Mouse (Mus musculus) liver, postnatal 0 days (tissue): Measurements from ENCODE around the gene Ifi47. TPM values are rescaled to one million over a fixed set of nuclear protein-coding genes. Genes with fewer than 3 reads are reported as not detected.
A peak's percentile ranks its signal among the peaks of the same experiment; 100 is the strongest.

Source experiments
- ATAC-seq: fragments of 200-750 bp; cut with Nextera tagmentation; 2 replicates; pipeline ENCODE4 v1.8.0; 2017; ENCODE audit warnings: mild to moderate bottlenecking, moderate library complexity
- DNase-seq: peaks from one replicate; pipeline ENCODE4 v3.0.0-alpha.2; 2016
- H3K27ac ChIP-seq: fragments of 300-500 bp; sonication (generic); 2 replicates; pipeline ENCODE4 v1.5.1; 2014; ENCODE audit warnings: antibody characterized with exemption, moderate library complexity, mild to moderate bottlenecking, low read depth
- H3K27me3 ChIP-seq: fragments of 300-500 bp; sonication (generic); 2 replicates; pipeline ENCODE4 v1.6.1; 2014; ENCODE audit warnings: low read length, control low read depth, mixed read lengths; ENCODE audit not compliant: insufficient read depth
- H3K36me3 ChIP-seq: fragments of 300-500 bp; sonication (generic); replicated peaks from 2 replicates; pipeline ENCODE4 v1.6.1; 2014; ENCODE audit warnings: mild to moderate bottlenecking, control low read depth, low read length, moderate library complexity, mixed read lengths; ENCODE audit not compliant: insufficient read depth
- H3K4me1 ChIP-seq: fragments of 300-500 bp; sonication (generic); 2 replicates; pipeline ENCODE4 v1.6.1; 2014; ENCODE audit warnings: antibody characterized with exemption, mild to moderate bottlenecking, control low read depth; ENCODE audit not compliant: insufficient read depth
- H3K4me2 ChIP-seq: fragments of 300-500 bp; sonication (generic); 2 replicates; pipeline ENCODE4 v1.6.1; 2014; ENCODE audit warnings: low read depth, mild to moderate bottlenecking, low read length, moderate library complexity, mixed read lengths
- H3K4me3 ChIP-seq: fragments of 300-500 bp; sonication (generic); 2 replicates; pipeline ENCODE4 v1.5.1; 2014; ENCODE audit warnings: low read depth, low read length
- H3K9ac ChIP-seq: fragments of 300-500 bp; sonication (generic); replicated peaks from 2 replicates; pipeline ENCODE4 v1.6.1; 2014; ENCODE audit warnings: mild to moderate bottlenecking, moderate library complexity
- H3K9me3 ChIP-seq: fragments of 300-500 bp; sonication (generic); 2 replicates; pipeline ENCODE4 v1.6.1; 2016; ENCODE audit warnings: mild to moderate bottlenecking, control low read depth, low read length, mixed read lengths
- CTCF ChIP-seq: sonication (generic); IDR thresholded peaks from 2 replicates; pipeline ENCODE4 v1.5.1; 2016; ENCODE audit warnings: antibody characterized with exemption, low read depth
- EP300 ChIP-seq: IDR thresholded peaks from 2 replicates; pipeline ENCODE4 v1.6.1; 2016; ENCODE audit warnings: antibody characterized with exemption, low read depth, mild to moderate bottlenecking
- WGBS: fragments of 180-500 bp; shearing (Covaris S2); extraction: QIAGEN DNeasy Blood & Tissue Kit; methylation state at CpG from one replicate; pipeline ENCODE4 v1.1.7; 2014; ENCODE audit not compliant: insufficient replicate concordance; 5-methylcytosine and 5-hydroxymethylcytosine counted together
- polyA plus RNA-seq: library from polyadenylated mRNA; unstranded; fragments of >200 nt; fragmentation: Nextera tagmentation; extraction: Ambion mirVana; gene quantifications from 2 replicates; pipeline ENCODE4 v1.2.1, GENCODE M21; 2015

The Ifi47 gene
- polyA plus RNA-seq, 1 experiment from 2014 or later: 29.7 TPM

DNA sequence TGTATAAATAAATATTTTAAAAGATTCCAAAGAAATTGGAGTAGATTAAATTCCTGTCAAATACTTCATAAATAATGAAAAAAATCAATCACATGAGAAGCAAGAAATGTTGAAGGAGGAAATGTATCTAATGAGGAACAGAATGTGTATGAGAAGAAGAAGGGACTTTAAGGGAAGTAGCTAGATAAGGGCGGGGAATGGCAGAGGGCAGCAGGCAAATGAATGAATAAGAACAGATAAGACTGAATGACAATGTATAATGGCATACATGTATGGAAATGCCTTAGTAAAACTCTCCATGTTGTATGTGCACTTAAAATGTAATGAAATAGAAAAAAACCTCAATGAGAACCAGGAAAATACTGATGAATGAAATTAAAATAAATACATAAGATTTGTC is 8.0 kb upstream of the Ifi47 start:
- ATAC-seq (no peak), DNase-seq (no peak)
- whole genome bisulfite sequencing: 56% methylated on average over 1 of the region's 1 CpGs

DNA sequence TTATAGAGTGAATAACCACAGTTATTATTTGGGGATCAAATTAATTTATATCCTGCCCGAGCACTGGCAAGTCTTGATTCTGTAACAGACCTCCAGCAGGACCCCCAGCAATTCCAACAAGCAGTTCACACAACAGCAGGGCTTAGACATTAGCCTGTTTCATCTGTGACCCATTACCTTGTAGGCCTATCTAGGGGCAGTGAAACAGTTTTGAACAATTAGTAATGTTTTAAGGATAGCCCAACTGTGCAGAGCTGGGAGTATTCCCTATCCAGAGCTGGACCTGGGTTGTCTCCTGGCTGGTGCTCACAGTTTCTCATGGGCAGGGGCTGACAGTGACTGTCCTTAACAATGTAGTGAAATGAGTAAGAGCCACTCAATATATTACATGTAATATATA is 625 bp downstream of the Ifi47 start:
- Histone ChIP-seq H3K27me3 (no peaks in the 10 kb centered on the region), H3K4me2 (no peak overlapping the region), H3K36me3 (no peaks in the 10 kb centered on the region), H3K27ac (peak overlapping the region; percentile 70), H3K9me3 (no peaks in the 10 kb centered on the region), H3K4me1 (peaks cover 34% of the 10 kb centered on the region), H3K9ac (no peak overlapping the region), H3K4me3 (no peak overlapping the region)
- no peak for TF ChIP-seq EP300
- no peak for TF ChIP-seq CTCF
- ATAC-seq (no peak), DNase-seq (no peak)
- 60% methylated on average over 1 of the region's 1 CpGs for WGBS

More for the DNA sequence above, 8.0 kb upstream of the Ifi47 start:
- no peaks in the 10 kb centered on the region for H3K9me3 ChIP-seq
- no peaks in the 10 kb centered on the region for H3K36me3 ChIP-seq
- no peak overlapping the region for H3K9ac ChIP-seq
- H3K4me2 ChIP-seq: no peak overlapping the region
- no peak overlapping the region for H3K27ac ChIP-seq
- peaks cover 2% of the 10 kb centered on the region for H3K4me1 ChIP-seq
- TF ChIP-seq CTCF: no peak
- no peak for TF ChIP-seq EP300
- no peak overlapping the region for H3K4me3 ChIP-seq
- H3K27me3 ChIP-seq: no peaks in the 10 kb centered on the region

DNA sequence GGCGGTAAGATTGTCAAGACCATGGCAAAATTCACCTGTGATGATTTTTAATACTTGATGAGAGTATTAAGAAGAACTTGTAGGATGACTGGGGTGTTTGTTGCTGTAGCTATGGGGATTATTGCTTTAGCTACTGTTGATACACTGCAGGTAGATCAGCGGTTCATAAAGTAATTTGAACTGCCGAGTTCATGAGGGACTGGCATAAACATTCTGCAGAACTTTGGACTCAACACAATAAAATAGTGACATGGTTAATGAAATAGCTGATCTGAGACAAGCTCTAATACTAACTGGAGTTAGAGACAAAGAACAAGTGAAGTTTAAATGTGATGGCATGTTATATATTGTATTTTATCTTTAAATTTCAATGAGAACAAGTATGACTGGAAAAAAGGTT is 2.3 kb downstream of the Ifi47 start:
- no peak overlapping the region for H3K9ac ChIP-seq
- no peak overlapping the region for H3K4me3 ChIP-seq
- no peak overlapping the region for H3K27ac ChIP-seq
- peaks cover 49% of the 10 kb centered on the region for H3K4me1 ChIP-seq
- no peak for ATAC-seq
- no peak overlapping the region for H3K4me2 ChIP-seq
- no peaks in the 10 kb centered on the region for H3K9me3 ChIP-seq
- H3K27me3 ChIP-seq: no peaks in the 10 kb centered on the region
- TF ChIP-seq EP300 (no peak), CTCF (no peak)
- DNase-seq: no peak
- H3K36me3 ChIP-seq: no peaks in the 10 kb centered on the region
- WGBS: 82% methylated on average over 3 of the region's 3 CpGs

DNA sequence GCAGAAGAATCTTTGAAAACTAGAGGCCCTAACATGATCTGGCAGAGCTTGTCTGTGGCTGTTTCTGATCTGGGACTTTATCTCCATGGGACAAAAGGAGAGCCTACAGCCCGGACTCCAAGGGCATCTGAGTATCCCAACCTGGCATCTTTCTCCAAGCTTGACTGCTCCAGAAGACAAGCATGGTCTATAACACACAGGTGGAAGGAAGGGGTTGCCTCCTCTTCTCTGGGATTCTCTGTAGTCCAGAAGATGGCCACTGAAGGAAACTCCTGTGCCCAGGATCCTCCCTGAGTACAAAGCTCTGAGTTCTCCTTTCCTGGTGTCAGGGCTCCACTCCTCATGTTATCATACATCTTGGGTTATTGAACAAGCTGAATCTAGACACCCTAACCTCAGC is 4.2 kb downstream of the Ifi47 start:
- ATAC-seq (no peak), DNase-seq (no peak)
- Histone ChIP-seq H3K36me3 (no peaks in the 10 kb centered on the region), H3K27me3 (no peaks in the 10 kb centered on the region), H3K4me2 (peak overlapping the region; percentile 62; the same call in 1 of the 2 replicates), H3K4me3 (no peak overlapping the region), H3K27ac (peak overlapping the region; percentile 52; the same call in 1 of the 2 replicates), H3K4me1 (peaks cover 60% of the 10 kb centered on the region), H3K9me3 (no peaks in the 10 kb centered on the region), H3K9ac (0 out of 2 replicates have a peak overlapping the region, but pooled peaks have one; percentile 26)
- no peak for TF ChIP-seq EP300
- no peak for TF ChIP-seq CTCF
- 50% methylated on average over 1 of the region's 1 CpGs for WGBS

DNA sequence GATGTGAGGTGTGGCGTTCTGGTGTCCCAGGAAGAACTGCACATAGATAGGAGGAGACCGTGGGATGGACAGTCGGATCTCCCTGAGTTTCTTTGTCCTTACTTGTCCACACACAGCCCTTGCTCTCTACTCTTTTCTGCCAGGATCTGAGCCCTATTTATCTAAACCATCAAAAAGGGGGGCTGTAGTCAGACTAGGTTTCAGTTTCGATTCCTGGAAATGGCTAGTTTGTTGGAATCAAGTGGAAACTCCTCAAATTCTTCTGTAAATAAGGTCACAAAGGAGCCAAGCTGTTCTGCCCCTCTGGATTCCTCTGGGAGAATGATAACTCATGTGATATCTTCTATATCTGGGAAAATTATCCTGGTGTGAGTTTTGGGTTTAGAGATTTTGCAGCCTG is 5.0 kb downstream of the Ifi47 start:
- DNase-seq (no peak), ATAC-seq (no peak)
- H3K27me3 ChIP-seq: no peaks in the 10 kb centered on the region
- peaks cover 60% of the 10 kb centered on the region for H3K4me1 ChIP-seq
- peak overlapping the region; percentile 37 for H3K27ac ChIP-seq
- peak overlapping the region; percentile 49 for H3K9ac ChIP-seq
- H3K36me3 ChIP-seq: no peaks in the 10 kb centered on the region
- H3K4me3 ChIP-seq: peak overlapping the region; percentile 34
- WGBS: 52% methylated on average over 4 of the region's 4 CpGs
- peak overlapping the region; percentile 62 for H3K4me2 ChIP-seq
- H3K9me3 ChIP-seq: no peaks in the 10 kb centered on the region
- TF ChIP-seq EP300 (no peak), CTCF (no peak)

DNA sequence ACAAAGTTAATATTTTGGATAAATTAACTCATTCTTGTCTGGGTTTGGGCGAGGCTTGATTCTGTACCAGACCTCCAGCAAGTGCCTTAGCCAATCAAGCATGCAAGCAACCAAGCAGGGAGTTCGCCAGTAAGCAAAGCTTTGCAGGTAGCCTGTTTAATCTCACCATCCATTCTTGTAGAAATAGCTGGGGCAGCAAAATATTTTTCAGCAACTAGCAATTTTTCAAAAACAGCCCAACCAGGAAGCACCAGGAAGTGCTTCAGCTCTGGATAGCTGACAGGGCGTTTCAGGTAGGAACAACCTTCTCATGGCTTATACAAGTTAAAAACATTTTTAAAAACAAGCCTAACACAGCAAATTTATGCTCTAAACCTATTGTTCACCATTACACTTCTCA is 5.5 kb downstream of the Ifi47 start:
- DNase-seq (no peak), ATAC-seq (no peak)
- 65% methylated on average over 3 of the region's 3 CpGs for WGBS
- Histone ChIP-seq H3K4me1 (peaks cover 59% of the 10 kb centered on the region), H3K36me3 (no peaks in the 10 kb centered on the region), H3K4me2 (peak overlapping the region; percentile 62), H3K4me3 (peak overlapping the region; percentile 34; the same call in 1 of the 2 replicates), H3K27ac (peak overlapping the region; percentile 37), H3K9me3 (no peaks in the 10 kb centered on the region), H3K27me3 (no peaks in the 10 kb centered on the region), H3K9ac (peak overlapping the region; percentile 49)
- TF ChIP-seq EP300 (no peak), CTCF (no peak)

DNA sequence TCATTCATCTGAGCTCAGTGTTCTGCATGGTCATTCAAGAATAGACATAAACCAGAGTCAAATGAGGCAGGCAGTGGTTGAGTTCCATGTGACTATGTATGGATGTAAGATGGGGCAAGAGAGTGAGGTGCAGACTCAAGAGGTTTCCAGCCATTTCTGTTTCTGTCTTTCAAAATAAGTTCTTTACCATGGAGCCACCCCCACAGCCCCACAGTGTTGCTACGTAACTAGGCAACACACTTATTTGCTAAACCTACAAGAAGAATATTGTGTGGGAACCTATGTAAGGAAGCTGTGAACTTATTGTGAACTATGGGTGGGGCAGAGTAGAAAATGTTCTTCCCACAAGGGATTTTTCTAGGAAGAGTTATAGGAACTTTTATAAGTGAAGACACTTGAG is 6.8 kb downstream of the Ifi47 start:
- peak overlapping the region; percentile 98 for H3K27ac ChIP-seq
- no peak overlapping the region for H3K4me3 ChIP-seq
- no peaks in the 10 kb centered on the region for H3K9me3 ChIP-seq
- no peak for TF ChIP-seq EP300
- no peak for TF ChIP-seq CTCF
- WGBS: 62% methylated on average over 1 of the region's 1 CpGs
- DNase-seq: no peak
- no peak overlapping the region for H3K4me2 ChIP-seq
- H3K4me1 ChIP-seq: peaks cover 64% of the 10 kb centered on the region
- no peaks in the 10 kb centered on the region for H3K27me3 ChIP-seq
- no peaks in the 10 kb centered on the region for H3K36me3 ChIP-seq
- no peak overlapping the region for H3K9ac ChIP-seq
- ATAC-seq: no peak
